Mouse (Mus musculus): Measurements from ENCODE around the gene Efl1. TPM values are rescaled to one million over a fixed set of nuclear protein-coding genes. Genes with fewer than 3 reads are reported as not detected.
"Not testable (repeated sequence)": the region's sequence is repeated elsewhere in the genome, so short reads cannot be mapped to it uniquely, and the experiment has no call there.

Gene Efl1
- total RNA-seq, 2 experiments from 2014 or later: 17.9 to 22.5 TPM

DNA sequence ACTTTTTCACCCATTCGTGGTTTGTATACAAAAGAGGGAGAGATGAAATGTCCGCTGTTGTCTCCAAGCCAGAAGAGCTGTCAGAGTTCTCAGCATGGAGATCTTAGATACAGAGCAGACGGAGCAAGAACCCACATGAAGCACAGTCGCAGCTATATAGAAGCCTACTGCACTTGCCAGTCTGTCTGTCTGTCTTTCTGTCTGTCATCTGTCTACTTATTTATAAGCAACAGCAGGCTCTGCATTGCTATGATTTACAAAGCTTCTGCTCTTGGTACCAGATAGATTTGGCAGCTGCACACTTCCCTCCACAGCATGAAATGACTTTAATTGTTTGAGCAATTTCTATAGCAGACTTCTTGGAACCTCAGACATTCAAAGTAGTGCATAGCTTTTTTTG lies 110.1 kb downstream of the Efl1 start:
- no peak for DNase-seq

DNA sequence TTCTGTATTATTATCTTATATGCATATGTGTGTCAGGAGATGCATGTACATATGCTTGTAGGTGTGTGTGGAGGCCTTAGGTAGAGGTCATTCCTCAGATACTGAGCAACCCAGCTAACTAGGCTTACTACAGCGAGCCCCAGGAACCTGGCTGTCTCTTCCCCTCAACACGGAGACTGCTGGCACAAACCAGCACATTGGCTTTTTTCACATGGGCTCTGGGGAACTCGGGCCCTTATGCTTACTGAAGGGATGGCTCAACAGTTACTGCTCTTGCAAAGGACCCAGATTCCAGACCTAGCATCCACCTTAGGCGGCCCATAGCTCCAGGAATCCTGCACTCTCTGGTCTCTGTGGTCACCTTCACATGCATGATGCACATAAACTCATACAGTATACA lies 110.7 kb downstream of the Efl1 start:
- no peak for DNase-seq

DNA sequence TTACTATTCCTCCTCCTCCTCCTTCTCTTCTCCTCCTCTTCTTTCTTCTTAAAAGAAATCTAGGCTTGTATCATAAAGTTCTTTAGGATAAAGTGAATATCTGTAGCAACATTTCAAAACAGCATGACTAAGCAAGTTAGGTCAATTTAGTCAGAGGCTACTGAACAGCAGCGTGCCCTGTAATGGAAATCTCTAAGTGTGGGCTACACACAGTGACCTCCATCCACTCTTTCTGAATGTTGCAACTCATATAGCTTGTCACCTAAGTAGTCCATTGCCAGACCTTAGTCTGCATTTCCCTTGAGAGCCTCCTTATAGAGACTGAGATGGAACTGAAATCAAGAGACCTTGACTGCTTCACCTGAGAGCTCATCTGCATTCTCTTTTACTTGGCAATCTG lies 116.5 kb downstream of the Efl1 start:
- DNase-seq: no peak

DNA sequence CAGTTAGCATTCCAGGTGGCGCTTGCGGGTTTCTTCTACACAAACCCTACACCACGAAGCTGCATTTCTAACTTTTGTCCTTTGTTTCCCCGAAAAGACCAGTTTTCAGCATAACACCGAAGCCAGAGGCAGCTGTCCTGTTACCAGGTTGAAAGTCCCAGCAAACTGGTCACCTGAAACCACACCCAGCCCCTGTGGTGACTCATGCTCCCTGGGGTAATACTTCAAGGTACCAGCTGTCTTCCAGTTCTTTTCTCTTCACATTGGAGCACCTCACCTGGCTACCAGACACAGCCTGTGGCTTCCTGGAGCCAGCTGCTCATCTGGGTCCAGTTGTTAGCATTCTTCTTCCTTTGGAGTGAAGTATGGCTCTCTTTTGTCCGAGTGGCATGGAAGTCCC lies 118.2 kb downstream of the Efl1 start:
- no peak for DNase-seq

DNA sequence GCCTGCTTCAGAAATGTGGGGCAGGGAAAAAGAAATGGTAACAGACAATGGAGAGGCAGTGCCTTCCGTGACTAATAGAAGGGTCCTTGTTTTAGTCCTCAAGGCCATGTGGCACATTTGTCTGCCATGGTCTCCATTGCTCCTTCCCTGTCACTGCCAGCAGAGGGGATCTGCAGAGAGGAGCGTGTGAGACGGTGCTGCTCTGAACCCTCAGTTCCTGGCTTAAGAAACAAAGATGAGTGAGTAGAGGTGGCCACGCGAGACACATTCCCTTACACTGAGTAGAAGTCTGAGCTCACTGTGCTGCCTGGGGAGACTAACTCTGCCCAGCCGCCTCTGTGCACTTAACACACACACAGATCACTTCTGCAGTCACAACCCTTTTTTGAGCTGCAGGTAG lies 121.8 kb downstream of the Efl1 start:
- peak; percentile 45 to 47 for DNase-seq

DNA sequence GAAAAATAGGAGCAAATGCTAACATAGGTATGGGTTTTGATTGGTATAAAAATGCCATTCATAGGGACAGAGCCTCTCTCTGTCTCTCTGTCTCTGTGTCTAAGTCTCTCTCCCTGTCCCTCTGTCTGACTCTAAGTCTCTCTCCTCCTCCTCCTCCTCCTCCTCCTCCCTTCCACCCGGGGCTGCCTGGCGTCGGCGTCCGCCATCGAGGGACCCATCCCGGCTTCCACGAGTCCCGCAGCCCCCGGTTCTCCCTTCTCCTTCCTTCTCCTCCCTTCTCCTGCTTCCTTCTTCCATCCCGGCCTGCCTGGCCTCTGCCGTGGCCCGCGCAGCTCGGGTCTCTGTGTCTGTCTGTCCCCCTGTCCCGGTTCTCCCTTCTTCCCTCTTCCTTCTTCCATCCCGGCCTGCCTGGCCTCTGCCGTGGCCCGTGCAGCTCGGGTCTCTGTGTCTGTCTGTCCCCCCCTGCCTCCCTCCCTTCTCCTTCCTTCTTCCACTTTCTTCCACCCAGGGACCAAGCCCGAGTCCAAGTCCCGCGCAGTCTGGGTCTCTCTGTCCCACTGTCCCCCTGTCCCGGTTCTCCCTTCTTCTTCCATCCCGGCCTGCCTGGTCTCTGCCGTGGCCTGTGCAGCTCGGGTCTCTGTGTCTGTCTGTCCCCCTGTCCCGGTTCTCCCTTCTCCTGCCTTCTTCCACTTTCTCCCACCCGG lies 122.7 kb downstream of the Efl1 start:
- not testable (repeated sequence) for DNase-seq

DNA sequence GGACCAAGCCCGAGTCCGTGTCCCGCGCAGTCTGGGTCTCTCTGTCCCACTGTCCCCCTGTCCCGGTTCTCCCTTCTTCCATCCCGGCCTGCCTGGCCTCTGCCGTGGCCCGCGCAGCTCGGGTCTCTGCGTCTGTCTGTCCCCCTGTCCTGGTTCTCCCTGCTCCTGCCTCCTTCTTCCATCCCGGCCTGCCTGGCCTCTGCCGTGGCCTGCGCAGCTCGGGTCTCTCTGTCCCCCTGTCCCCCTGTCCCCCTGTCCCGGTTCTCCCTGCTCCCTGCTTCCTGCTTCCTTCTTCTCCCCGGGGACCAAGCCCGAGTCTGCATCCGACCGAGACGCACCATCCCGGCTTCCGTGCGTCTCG lies 123.2 kb downstream of the Efl1 start:
- DNase-seq: not testable (repeated sequence)

DNA sequence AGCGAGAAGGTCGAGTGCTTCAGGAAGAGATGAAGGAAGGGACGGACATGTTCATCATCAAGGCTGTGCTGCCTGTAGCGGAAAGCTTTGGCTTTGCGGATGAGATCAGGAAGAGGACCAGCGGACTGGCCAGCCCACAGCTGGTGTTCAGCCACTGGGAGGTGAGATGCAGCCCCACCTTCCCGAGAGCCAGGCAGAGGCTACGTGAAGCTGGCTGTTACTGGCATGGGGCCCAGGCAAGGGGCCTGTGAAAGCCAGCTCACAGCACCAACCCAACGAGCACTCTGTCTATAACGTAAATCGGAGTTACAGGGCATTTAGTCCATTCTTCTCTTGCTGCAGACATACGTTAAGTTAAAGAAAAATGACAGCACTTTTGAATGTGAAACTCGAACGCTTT lies 124.1 kb downstream of the Efl1 start:
- no peak for DNase-seq

DNA sequence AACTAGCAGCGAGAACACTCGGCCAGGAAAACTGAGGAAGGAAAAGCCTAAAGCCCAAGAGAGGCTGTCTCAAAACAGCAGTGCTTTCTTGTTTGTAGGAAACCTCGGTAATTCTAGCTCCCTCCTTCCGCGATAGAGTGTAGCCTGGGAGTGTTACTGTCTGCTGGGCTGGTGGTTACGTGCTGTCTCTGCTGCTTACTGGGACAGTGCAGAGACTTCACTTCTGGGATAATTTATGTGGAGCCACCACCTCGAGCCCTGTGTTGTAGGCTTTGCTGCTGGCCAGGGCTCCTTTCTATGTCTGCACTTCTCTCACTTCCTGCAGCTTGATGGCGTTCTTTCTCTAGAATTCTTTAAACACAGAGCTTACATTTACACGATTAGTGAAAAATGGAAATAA lies 124.7 kb downstream of the Efl1 start:
- no peak for DNase-seq

DNA sequence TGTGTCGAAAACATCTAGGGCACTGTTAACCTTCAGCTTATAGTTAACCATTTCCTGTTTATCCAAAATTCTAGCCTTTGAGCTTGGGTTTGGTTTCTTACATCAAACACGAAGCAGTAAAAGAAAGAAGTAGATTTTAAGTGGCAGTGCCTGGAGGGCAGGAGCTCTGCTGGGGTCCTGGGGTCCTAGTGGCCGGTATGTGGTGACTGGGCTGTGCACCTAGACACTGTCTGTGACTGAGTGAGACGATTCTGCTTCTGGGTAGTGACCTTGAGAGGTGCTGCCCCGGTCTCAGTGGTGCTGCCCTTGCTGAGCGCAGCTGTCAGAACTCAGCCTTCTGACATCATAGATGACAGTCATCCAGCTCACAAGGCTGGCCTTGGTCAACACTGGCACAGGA lies 125.5 kb downstream of the Efl1 start:
- peak; percentile 56 to 67 for DNase-seq

DNA sequence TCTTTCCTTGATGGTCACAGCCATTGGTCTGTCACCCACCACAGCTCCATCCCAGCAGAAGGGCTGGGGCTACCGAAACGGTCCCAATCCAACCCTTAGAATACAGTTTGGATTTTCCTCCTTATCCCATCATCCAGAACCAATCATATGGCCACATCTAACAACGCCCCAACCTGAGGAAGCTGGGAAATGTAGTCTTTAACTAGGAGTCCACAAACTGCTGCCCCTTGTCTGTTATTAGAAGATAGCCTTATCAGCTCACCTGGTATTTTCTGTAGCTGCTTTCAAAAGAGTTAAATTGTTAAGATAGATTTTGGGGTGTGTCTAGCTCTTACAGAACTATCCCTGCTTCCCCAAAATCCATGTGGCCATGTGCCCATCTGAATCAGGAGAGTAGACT lies 126.7 kb downstream of the Efl1 start:
- no peak for DNase-seq

DNA sequence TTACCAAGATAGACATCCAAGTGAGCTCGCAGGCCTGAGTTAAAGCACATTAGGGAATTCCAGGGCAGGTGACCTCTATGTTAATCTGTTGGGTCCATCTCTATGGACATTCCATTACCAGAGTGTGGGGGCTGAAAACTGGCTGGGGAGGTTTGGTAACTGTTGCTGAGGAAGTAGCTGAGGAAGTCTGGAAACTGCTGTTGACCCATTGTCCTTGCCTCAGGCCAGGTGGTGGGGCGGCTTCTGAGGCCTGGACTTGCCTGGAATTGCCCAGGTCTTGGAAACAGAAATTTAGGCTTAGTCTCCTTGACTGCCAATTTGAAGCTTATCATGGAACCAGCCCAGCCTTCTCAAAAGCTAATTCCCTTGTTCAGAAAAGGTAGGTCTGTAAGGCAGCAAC lies 134.7 kb downstream of the Efl1 start:
- no peak for DNase-seq

DNA sequence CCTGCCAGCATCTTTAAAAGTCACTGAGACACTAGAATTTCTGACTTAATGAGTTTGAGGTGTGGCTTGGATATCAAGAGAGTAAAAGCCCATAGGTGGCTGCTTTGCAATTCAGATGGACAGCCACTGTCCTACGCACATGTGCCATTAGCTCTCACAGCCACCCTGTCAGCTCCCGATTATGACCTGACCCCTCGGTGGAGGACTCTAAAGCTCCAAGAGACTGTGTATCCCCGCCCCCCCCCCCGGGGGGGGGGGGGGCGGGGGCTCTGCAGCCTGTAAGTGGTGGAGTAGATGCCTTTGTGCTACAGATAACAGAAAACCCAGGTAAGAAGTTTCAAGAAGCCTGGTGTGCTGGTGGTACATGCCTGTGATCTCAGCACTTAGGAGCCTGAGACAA lies 135.3 kb downstream of the Efl1 start:
- no peak for DNase-seq

DNA sequence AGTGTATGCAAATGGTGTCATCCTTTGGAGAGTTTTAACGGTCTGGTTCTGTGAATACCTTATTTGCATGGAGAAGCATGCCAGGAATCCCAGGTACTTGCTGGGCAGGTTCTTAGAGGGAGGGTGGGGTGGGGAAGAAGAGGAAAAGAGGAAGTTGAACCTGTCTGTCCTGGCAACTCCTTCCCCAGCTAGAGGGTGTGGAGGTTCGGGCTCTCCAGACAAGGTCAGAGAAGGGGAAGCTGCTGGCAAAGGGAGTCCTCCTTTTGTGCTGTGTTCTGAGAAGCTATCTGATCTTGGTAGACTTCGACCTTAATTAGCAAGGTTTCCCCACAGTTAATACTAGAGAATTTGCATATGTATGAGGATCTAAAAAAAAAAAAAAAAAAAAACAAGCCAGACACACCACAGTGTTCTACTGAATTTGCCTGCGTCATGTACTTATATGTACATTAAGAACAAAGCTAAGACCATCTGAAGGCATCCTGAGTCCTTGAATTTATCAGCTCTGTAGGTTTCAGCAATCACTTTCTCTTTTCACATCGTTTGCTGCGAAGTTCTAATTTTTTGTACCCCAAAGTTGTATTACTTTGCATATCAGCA lies 137.0 kb downstream of the Efl1 start:
- no peak for DNase-seq

DNA sequence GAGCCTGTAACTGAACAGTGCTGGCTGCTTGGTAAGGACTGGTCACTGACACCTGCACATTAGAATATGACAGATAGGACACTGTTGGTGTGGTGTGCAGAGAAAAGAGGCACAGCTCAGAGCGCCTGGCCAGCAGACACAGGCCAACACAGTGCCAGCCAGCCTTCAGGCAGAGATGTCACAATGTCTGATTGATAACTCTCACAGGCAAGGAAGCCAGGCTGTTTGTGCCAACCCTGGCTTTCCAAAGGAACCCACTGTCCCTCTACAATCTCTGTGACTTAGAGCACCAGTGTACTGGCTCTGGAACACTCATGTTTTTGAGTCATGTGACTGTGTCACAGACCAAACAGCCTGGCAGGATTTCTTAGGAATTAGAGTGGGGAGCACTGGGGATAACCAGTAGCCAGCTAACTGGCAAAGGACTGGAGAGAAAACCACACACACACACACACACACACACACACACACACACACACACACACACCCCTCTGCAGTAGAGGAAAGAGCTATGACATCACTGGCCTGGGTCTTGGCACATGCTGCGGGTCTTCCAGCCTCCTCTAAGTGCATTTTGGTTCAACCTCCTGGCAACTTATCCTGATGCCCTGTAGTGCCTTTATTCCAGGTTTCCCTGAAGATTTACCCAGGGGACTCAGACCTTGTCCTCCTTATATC lies 137.7 kb downstream of the Efl1 start:
- peak; percentile 66 to 68 for DNase-seq

DNA sequence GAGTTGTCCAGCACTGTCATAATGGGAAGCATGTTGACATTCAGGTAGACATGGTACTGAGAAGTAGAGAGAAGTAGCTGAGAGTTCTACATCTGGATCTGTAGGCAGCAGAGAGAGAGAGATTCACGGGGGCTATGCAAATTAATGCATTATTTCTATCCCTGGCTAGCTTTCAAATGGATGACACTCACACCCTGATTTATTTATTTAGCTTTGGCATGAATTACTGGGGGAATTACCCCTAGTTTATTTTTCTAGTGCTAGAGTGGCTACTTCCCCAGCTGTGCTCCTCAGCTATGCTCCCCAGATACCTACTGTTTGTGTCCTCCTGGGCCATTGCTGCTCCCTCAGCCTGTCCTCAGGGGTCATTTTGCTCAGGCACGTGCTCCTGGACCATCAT lies 144.2 kb downstream of the Efl1 start:
- DNase-seq: no peak

DNA sequence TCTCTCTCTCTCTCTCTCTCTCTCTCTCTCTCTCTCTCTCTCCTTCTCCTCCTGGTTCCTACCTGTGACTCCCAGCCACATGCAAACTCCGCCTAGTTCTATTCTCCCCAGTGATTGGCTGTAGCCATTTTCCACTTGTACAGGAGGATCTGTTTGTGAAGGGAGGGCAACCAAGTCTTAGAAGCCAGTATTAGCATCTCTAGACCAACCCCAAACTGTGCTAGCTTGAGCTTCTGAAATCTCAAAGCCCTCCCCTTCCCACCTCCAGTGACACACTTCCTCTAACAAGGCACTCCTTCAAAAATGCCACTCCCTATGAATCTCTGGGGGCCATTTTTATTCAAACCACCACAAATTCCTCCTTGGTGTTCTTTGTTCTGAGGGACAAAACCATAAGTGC lies 144.7 kb downstream of the Efl1 start:
- DNase-seq: no peak

DNA sequence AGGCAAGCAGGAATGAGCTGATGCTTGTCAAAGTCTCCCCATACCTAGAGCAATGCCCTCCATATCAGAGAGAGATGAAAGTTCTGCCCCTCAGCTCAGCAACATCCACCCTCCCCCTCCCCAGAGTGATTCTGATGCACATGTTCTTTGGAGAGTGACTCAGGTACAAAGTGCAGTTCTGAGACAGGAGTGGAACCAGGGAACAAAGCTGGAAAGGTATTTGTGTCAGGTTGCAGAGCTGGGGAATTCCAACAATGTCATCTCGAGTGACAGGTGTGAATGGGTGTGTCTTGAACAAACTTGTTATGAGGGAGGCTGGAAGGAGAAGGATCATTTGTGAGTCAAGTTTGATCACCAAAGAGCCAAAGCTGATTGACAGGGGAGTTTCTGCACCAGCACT lies 146.1 kb downstream of the Efl1 start:
- DNase-seq: no peak

DNA sequence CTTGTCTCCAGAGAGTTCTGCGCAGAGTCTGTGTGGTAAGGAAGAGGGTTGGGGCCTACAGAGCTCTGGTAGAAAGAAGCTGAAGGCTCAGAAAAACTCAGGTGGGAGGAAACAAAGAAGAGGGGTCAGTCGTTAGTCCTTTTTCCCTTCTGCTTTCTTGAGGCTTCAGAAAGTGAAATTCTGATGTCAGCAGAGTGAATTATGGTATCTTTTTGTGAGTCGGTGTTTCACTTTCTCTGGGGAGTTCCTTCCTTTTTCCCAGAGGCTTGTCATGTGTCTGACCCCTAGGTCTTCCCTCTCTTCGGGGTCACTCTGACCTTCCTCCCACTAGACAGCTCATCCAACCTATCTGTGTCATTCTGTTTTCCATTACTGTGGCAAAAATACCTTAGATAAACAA lies 153.8 kb downstream of the Efl1 start:
- DNase-seq: no peak

DNA sequence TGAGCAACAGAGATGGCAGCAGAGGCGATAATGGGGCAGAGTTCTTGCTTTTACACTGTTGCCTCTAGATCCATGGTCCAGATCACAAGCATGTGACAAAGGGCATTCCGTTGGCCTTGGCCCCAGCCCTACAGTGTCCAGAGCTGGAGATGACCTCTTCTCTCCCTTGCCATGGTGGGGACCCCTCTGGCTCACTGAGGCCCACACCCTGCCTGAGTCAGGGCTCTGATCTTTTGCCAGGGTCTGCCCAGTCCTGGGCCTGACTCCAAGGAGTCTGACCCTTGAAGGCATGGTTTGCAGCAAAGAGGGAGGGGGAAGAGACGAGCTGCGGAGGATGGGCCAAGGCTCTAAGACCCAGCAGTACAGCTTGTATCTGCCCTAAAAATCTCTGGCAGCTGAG lies 159.8 kb downstream of the Efl1 start:
- DNase-seq: peak; percentile 35 to 36

DNA sequence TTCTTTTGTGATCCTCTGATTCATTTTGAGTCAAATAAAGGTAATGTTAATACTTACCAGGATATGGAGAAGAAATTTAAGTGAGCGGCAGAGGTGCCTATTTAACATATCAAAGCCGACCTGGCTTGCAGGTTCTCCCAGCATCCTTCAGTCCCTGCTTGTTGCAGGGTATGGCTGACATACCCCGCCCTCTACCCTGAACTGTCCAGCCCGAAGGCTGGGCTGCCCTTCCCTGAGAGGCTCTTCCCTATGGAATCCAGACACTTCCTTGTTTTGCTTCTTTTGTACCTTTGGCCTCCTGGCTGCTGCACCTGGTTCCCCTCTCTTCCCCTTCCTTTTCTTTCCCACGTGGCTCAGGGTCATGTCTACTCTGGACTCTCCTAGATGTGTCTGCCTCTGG lies 160.7 kb downstream of the Efl1 start:
- no peak for DNase-seq

DNA sequence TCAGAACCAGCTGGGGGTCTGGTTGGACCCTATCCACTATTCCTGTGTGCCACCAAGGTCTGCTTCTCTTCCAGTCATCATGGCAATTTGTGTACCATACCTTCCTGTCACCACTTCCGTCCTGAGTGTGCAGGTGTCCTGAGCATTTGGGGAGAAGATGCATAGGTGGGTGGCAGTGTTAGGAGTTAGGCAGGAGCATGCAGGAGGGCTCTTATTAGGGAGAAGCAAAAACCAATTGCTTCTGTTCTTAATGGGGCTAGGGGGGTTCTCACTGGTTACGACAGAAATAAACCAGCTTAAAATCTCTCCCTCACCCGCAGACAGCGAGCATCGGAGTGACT lies 162.4 kb downstream of the Efl1 start:
- no peak for DNase-seq

DNA sequence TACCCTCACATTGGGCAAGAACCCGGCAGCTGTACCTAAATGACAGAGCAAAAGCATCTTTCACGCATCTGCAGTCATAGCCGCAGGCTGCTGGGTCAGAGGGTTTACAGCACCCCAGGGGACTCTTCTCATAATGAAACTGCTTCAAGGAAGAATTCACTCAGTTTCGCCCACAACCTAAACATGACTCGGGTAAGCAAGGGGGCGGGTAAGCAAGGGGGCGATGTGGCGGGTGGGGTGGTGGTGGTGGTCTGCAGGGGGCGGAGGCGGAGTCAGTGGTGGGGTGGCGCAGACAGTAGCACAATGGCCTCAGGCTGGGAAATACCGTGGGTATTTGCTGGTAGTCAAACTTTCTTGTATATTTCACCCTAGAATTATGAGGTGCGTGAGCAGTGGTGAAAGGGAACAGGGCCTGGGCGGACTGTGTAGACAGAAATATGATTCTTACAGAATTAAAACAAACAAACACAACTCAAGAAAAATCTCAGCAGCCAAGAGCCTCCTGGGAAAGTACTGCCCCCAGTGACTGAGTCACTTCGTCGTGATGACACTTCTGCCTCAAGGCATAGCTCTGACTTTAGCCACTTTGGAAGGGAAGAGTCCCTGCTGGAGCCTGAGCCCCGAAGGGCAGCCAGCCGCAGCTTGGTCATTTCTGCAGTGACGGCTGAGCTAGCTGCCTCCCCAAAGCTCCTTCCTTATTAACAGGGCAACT lies 162.9 kb downstream of the Efl1 start:
- no peak for DNase-seq
